Mouse (Mus musculus) lung, postnatal 0 days (tissue): ENCODE measurements at regions not wholly inside any gene's neighbourhood (a gene's known extent, or its start where the extent isn't known, plus 50 kb on each side); places are given as distances from the start of the nearest gene placed in this dataset.

ENCODE experiments used
- CTCF ChIP-seq: IDR thresholded peaks from 2 replicates; pipeline ENCODE4 v1.5.1; 2016; ENCODE audit warnings: antibody characterized with exemption, mild to moderate bottlenecking
- EP300 ChIP-seq: IDR thresholded peaks from 2 replicates; pipeline ENCODE4 v1.6.1; 2016; ENCODE audit warnings: antibody characterized with exemption, mild to moderate bottlenecking, control low read depth

- TF ChIP-seq CTCF, result no peak
- no peak for TF ChIP-seq EP300
Measured at GRCm38 (mm10) chr17:65181164-65181563, 345.3 kb upstream of the 4930583I09Rik start.
